Mouse (Mus musculus) MEL (cell line): ENCODE measurements around the gene Uqcr11. TPM values are rescaled to one million over a fixed set of nuclear protein-coding genes. Genes with fewer than 3 reads are reported as not detected.

Experiments used
- DNase-seq: peaks from one replicate; pipeline ENCODE4 v3.0.0; 2011; ENCODE audit warnings: low read depth, low spot score
- H3K27ac ChIP-seq: 2 replicates; pipeline ENCODE4 v1.5.1; 2012; ENCODE audit warnings: low read depth, mild to moderate bottlenecking, control low read depth, low read length, moderate library complexity; ENCODE audit not compliant: control insufficient read depth
- H3K27me3 ChIP-seq, 2 experiments: fragments of 150-350 bp in 1 of 2; sonication (generic) in 1 of 2; 2 replicates each; pipeline ENCODE4 v1.6.1; 2012; ENCODE audit warnings: low read length in 2 of 2, mild to moderate bottlenecking in 2 of 2, improper control_type of control experiment in 1 of 2, moderate library complexity in 1 of 2; ENCODE audit not compliant: insufficient read depth in 2 of 2, control insufficient read depth in 1 of 2
- H3K36me3 ChIP-seq, 2 experiments: 2 replicates each; pipeline ENCODE4 v1.6.1; 2012 to 2014; ENCODE audit warnings: low read length in 2 of 2, improper control_type of control experiment in 1 of 2, inconsistent platforms in 1 of 2, mild to moderate bottlenecking in 1 of 2; ENCODE audit not compliant: insufficient read depth in 2 of 2, control insufficient read depth in 1 of 2
- H3K4me1 ChIP-seq, 2 experiments: fragments of 150-350 bp in 1 of 2; sonication (generic) in 1 of 2; 2 replicates each; pipeline ENCODE4 v1.6.1; 2012; ENCODE audit warnings: low read length in 2 of 2, improper control_type of control experiment in 1 of 2, mild to moderate bottlenecking in 1 of 2; ENCODE audit not compliant: insufficient read depth in 2 of 2, control insufficient read depth in 1 of 2
- H3K4me3 ChIP-seq, 2 experiments: fragments of 150-350 bp in 1 of 2; sonication (generic) in 1 of 2; 2 replicates each; pipeline ENCODE4 v1.5.1; 2012; ENCODE audit warnings: low read depth in 2 of 2, low read length in 2 of 2, mild to moderate bottlenecking in 2 of 2, moderate library complexity in 2 of 2, control low read depth in 1 of 2, improper control_type of control experiment in 1 of 2; ENCODE audit not compliant: control insufficient read depth in 1 of 2, insufficient read depth in 1 of 2
- H3K79me2 ChIP-seq: 2 replicates; pipeline ENCODE4 v1.6.1; 2012; ENCODE audit warnings: mild to moderate bottlenecking, low read length, moderate library complexity; ENCODE audit not compliant: control insufficient read depth, poor library complexity, insufficient read depth
- H3K9ac ChIP-seq: 2 replicates; pipeline ENCODE4 v1.6.1; 2012; ENCODE audit warnings: low read depth, mild to moderate bottlenecking, control low read depth, low read length, moderate library complexity; ENCODE audit not compliant: control insufficient read depth, poor library complexity, severe bottlenecking
- H3K9me3 ChIP-seq: fragments of 150-350 bp; sonication (generic); replicated peaks from 2 replicates; pipeline ENCODE4 v1.6.1; 2012; ENCODE audit warnings: mild to moderate bottlenecking, low read length, improper control_type of control experiment, moderate library complexity; ENCODE audit not compliant: insufficient read depth
- CHD2 ChIP-seq: IDR thresholded peaks from 2 replicates; pipeline ENCODE4 v1.6.1; 2011; ENCODE audit warnings: low read length, improper control_type of control experiment
- ELF1 ChIP-seq: IDR thresholded peaks from 2 replicates; pipeline ENCODE4 v1.6.1; 2014; ENCODE audit warnings: low read depth, mild to moderate bottlenecking, inconsistent platforms, low read length, improper control_type of control experiment, moderate library complexity
- EP300 ChIP-seq, 2 experiments: IDR thresholded peaks; 2 replicates each; pipeline ENCODE4 v1.6.1; 2011; ENCODE audit warnings: improper control_type of control experiment in 2 of 2, low read length in 2 of 2, low read depth in 1 of 2, mild to moderate bottlenecking in 1 of 2
- ETS1 ChIP-seq: IDR thresholded peaks from 2 replicates; pipeline ENCODE4 v1.6.1; 2012; ENCODE audit warnings: low read depth, mild to moderate bottlenecking, inconsistent platforms, low read length, improper control_type of control experiment, moderate library complexity
- GABPA ChIP-seq: IDR thresholded peaks from 2 replicates; pipeline ENCODE4 v1.6.1; 2012; ENCODE audit warnings: low read depth, mild to moderate bottlenecking, inconsistent platforms, low read length, improper control_type of control experiment, moderate library complexity
- GATA1 ChIP-seq: IDR thresholded peaks from 2 replicates; pipeline ENCODE4 v1.6.1; 2011; ENCODE audit warnings: low read depth, low read length, improper control_type of control experiment
- KAT2A ChIP-seq: conservative IDR thresholded peaks from 2 replicates; pipeline ENCODE4 v1.6.1; 2012; ENCODE audit warnings: low read depth, low read length, improper control_type of control experiment, inconsistent platforms
- MAX ChIP-seq: IDR thresholded peaks from 2 replicates; pipeline ENCODE4 v1.6.1; 2011; ENCODE audit warnings: low read length, improper control_type of control experiment
- MEF2A ChIP-seq: IDR thresholded peaks from 2 replicates; pipeline ENCODE4 v1.6.1; 2014; ENCODE audit warnings: low read depth, mild to moderate bottlenecking, inconsistent platforms, low read length, improper control_type of control experiment; ENCODE audit not compliant: poor library complexity, insufficient replicate concordance, severe bottlenecking; ENCODE audit errors: extremely low read depth
- MXI1 ChIP-seq: IDR thresholded peaks from 2 replicates; pipeline ENCODE4 v1.6.1; 2011; ENCODE audit warnings: mild to moderate bottlenecking, low read depth, low read length, improper control_type of control experiment
- MYB ChIP-seq: IDR thresholded peaks from 2 replicates; pipeline ENCODE4 v1.6.1; 2011; ENCODE audit warnings: mild to moderate bottlenecking, low read depth, low read length, improper control_type of control experiment
- POLR2A ChIP-seq, 2 experiments: IDR thresholded peaks; 2 replicates each; pipeline ENCODE4 v1.6.1; 2011 to 2012; ENCODE audit warnings: low read length in 2 of 2, mild to moderate bottlenecking in 2 of 2, control low read depth in 1 of 2, improper control_type of control experiment in 1 of 2, low read depth in 1 of 2, moderate library complexity in 1 of 2; ENCODE audit not compliant: control insufficient read depth in 1 of 2, insufficient read depth in 1 of 2, poor library complexity in 1 of 2
- POLR2AphosphoS5 ChIP-seq: IDR thresholded peaks from 2 replicates; pipeline ENCODE4 v1.6.1; 2012; ENCODE audit warnings: low read depth, borderline replicate concordance, mild to moderate bottlenecking, inconsistent platforms, low read length, moderate library complexity, mixed read lengths
- SIN3A ChIP-seq: IDR thresholded peaks from 2 replicates; pipeline ENCODE4 v1.6.1; 2012; ENCODE audit warnings: low read length, improper control_type of control experiment, inconsistent platforms
- TAL1 ChIP-seq: IDR thresholded peaks from 2 replicates; pipeline ENCODE4 v1.6.1; 2012; ENCODE audit warnings: mild to moderate bottlenecking, inconsistent platforms, low read length, moderate library complexity, mixed read lengths
- USF1 ChIP-seq: IDR thresholded peaks from 2 replicates; pipeline ENCODE4 v1.6.1; 2014; ENCODE audit warnings: low read depth, mild to moderate bottlenecking, inconsistent platforms, low read length, improper control_type of control experiment, moderate library complexity
- ZC3H11A ChIP-seq: IDR thresholded peaks from 2 replicates; pipeline ENCODE4 v1.6.1; 2012; ENCODE audit warnings: low read depth, mild to moderate bottlenecking, inconsistent platforms, low read length, improper control_type of control experiment
- ZMIZ1 ChIP-seq: IDR thresholded peaks from 2 replicates; pipeline ENCODE4 v1.6.1; 2012; ENCODE audit warnings: low read depth, mild to moderate bottlenecking, inconsistent platforms, low read length, improper control_type of control experiment, moderate library complexity
- ZNF384 ChIP-seq: IDR thresholded peaks from 2 replicates; pipeline ENCODE4 v1.6.1; 2012; ENCODE audit warnings: low read depth, mild to moderate bottlenecking, inconsistent platforms, low read length, improper control_type of control experiment
- polyA plus RNA-seq, 2 experiments: library from polyadenylated mRNA; stranded (reverse) in 1 of 2; unstranded in 1 of 2; fragments of >175 nt in 1 of 2; fragments of >200 nt in 1 of 2; gene quantifications; 2 replicates each; pipeline versions ENCODE4 v1.2.1 to v1.2.4; 2012; ENCODE audit warnings: low replicate concordance in 2 of 2, low read depth in 1 of 2; ENCODE audit not compliant: insufficient read length in 2 of 2, insufficient read depth in 1 of 2, missing spikeins in 1 of 2
- total RNA-seq: library from RNA; depleted of rRNA; stranded (reverse); fragments of 300-350 nt; gene quantifications from 2 replicates; pipeline ENCODE4 v1.2.3, GENCODE M21; 2012

The Uqcr11 gene
- total and polyA plus RNA-seq, 3 experiments = 481 to 935 TPM; not detected in 1

- Histone ChIP-seq H3K9ac (peak overlapping the region; percentile 62), H3K27me3 (no peaks in the 10 kb centered on the region), H3K79me2 (peaks cover 17% of the 10 kb centered on the region), H3K4me3 (peak overlapping the region; percentile 34 to 69), H3K4me1 (peaks cover 9 to 39% of the 10 kb centered on the region in 2 experiments), H3K9me3 (no peaks in the 10 kb centered on the region), H3K36me3 (peaks cover 0 to 22% of the 10 kb centered on the region in 2 experiments; a peak in 2 of 4 replicates), H3K27ac (no peak overlapping the region)
- no peak for TF ChIP-seq ZC3H11A
- no peak for TF ChIP-seq MEF2A
- TF ChIP-seq ELF1 = no peak
- no peak for TF ChIP-seq SIN3A
- TF ChIP-seq MAX = no peak
- TF ChIP-seq ZNF384 = no peak
- no peak for TF ChIP-seq ZMIZ1
- TF ChIP-seq MXI1 = no peak
- TF ChIP-seq POLR2A (IDR thresholded peaks at IDR 0.05; ENCODE audit: control insufficient read depth in 1 of 2, insufficient read depth in 1 of 2, low read depth in 1 of 2, low read length in 2 of 2, poor library complexity in 1 of 2) = no peak
- no peak for TF ChIP-seq ETS1
- no peak for DNase-seq
These were observed 20.6 kb downstream of the Uqcr11 start for GRCm38 (mm10) chr10:80385811-80386734.

DNA sequence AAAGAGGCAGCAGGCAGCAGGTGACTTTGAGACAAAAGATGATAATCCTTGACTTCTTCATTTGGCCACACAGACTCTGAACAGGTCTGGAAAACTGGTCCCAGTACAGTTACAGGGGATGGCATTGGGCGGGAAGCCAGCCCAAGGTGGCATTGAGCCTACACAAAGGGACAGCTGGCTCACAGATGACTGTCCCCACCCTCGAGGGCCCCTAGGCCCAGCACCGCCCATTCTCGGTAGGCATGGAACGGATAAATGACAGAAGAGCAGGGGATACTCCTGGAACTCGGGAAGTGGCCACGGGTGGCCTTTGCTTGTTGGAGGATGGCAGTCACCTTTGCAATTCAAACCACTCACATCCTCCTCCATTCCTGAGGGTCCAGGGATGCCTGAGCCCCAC is 21.3 kb downstream of the Uqcr11 start:
- DNase-seq = peak; percentile 36
- H3K4me1 ChIP-seq = peaks cover 9 to 39% of the 10 kb centered on the region in 2 experiments

GRCm38 (mm10) chr10:80384709-80385108 is 21.9 kb downstream of the Uqcr11 start:
- H3K4me1 ChIP-seq = peaks cover 9 to 39% of the 10 kb centered on the region in 2 experiments
- TF ChIP-seq TAL1 (peak; percentile 62), KAT2A (no peak), EP300 (IDR thresholded peaks at IDR 0.05; ENCODE audit: low read depth in 1 of 2, low read length in 2 of 2) (peak in 1 of 2 experiments; percentile 42; a peak in 2 of 4 replicates), MEF2A (no peak), GATA1 (0 out of 2 replicates have a peak, but pooled peaks have one; percentile 27)
- H3K79me2 ChIP-seq = peaks cover 17% of the 10 kb centered on the region
- no peak overlapping the region for H3K4me3 ChIP-seq
- H3K9ac ChIP-seq = no peak overlapping the region
- H3K27ac ChIP-seq = no peak overlapping the region
- no peaks in the 10 kb centered on the region for H3K27me3 ChIP-seq
- peaks cover 0 to 22% of the 10 kb centered on the region in 2 experiments; a peak in 2 of 4 replicates for H3K36me3 ChIP-seq
- DNase-seq = peak; percentile 43
- H3K9me3 ChIP-seq = no peaks in the 10 kb centered on the region

More for the DNA sequence above, 21.3 kb downstream of the Uqcr11 start:
- H3K27me3 ChIP-seq = no peaks in the 10 kb centered on the region
- no peak overlapping the region for H3K9ac ChIP-seq
- H3K9me3 ChIP-seq = no peaks in the 10 kb centered on the region
- peaks cover 0 to 22% of the 10 kb centered on the region in 2 experiments; a peak in 2 of 4 replicates for H3K36me3 ChIP-seq
- no peak overlapping the region for H3K27ac ChIP-seq
- H3K4me3 ChIP-seq = no peak overlapping the region
- TF ChIP-seq POLR2AphosphoS5 (no peak), CHD2 (no peak), MYB (no peak), GABPA (no peak), USF1 (no peak)
- TF ChIP-seq, all 39 proteins: peak for 0
- H3K79me2 ChIP-seq = peaks cover 17% of the 10 kb centered on the region
